Mouse (Mus musculus) 3134 (cell line): Measurements from ENCODE around the gene Gstp3.
A peak's percentile ranks its signal among the peaks of the same experiment; 100 is the strongest.

Source experiments
- DNase-seq: peaks from one replicate; pipeline ENCODE4 v3.0.0-alpha.2; 2011; ENCODE audit warnings: low spot score; ENCODE audit not compliant: insufficient read length; ENCODE audit errors: extremely low read depth

The Gstp3 gene

DNA sequence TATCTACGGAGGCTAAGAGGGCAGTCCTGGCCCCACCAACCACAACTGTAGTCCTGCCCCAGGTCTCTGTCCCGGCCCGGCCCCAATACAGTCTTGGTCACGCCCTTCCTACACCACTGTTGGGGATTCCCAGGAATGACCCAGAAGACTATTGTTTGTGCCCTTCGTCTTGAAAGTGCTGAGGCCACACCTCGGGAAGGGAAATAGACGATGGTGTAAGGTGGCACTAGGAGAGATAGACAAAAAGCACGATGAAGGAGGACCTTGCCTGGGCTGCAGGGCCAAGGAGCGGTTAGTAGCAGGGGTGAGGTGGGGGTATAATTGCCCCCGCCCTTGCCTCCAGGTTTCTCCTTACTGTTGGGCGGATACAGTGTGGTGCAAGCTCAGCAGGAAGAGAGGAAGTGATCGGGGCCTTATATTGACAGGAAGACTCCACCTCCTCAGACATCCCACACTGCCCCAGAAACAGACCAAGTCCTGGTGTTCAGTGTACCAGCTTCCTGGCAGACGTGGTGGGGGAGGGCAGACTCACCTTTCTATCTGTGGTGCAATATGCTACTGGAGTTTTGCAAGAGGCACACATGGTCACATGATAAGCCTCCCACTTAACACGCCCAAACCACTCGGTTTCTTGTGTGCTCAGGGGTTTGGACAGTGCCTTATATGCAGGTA lies at the start of gene Gstp3:
Gene Gstp3 (minus strand): TSS at position 501 of the 672 bp plus-strand sequence.
- no peak for DNase-seq

DNA sequence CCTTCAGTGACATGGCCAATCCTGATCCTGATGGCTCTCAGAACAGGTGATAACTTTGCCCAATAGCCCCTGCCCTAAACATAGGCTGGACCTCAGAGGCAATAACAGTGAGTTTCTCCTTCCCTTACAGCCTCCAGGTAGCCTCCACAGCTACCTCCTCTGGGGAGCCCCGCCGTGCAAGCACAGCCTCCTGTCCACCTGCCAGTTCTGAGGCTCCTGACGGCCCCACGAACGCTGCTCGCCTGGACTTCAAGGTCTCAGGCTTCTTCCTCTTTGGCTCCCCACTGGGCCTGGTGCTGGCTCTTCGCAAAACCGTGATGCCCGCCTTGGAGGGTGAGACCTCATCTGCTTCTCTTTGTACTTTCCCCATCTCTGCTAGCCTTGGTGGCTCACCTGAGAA lies 49.2 kb upstream of the Gstp3 start:
- no peak for DNase-seq

DNA sequence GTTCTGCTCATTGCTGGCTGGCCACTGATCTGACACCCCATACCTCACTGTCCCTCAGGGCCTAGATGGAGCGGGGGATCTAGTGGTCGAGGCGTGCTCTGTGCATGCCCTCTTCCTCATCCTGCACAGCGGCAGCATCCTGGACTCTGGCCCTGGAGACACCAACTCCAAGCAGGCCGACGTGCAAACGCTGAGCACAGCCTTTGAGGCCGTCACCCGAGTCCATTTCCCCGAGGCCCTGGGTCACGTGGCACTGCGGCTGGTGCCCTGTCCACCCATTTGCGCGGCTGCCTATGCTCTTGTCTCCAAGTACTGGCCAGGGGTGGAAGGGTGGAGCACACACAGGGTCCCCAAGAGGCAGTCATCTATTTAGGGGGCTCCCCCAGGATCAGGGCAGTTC lies 47.3 kb upstream of the Gstp3 start:
- DNase-seq, result no peak

GRCm38 (mm10) chr19:4104675-4105194 lies 45.4 kb upstream of the Gstp3 start:
- no peak for DNase-seq

DNA sequence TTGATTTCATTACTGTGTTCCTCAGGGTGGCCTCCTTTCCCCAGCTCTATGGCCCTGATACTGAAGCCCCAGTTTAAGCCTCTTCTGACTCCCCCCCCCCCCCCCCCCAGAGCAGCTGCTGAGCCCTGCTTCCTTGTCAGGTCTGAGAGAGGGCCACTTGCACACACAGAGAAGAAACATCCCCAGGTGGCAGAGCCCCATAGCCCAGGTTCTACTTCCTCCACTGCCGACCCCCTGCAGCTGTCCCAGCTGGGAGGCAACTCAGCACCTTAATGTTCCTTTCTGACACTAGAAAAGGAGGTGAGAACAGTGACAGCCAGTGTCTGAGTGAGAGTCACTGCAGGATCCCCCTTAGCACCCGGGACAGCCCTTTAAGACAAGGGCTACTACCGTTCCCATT lies 44.4 kb upstream of the Gstp3 start:
- DNase-seq, result no peak

- DNase-seq, result no peak
Observed at GRCm38 (mm10) chr19:4103294-4103693, 43.9 kb upstream of the Gstp3 start.

DNA sequence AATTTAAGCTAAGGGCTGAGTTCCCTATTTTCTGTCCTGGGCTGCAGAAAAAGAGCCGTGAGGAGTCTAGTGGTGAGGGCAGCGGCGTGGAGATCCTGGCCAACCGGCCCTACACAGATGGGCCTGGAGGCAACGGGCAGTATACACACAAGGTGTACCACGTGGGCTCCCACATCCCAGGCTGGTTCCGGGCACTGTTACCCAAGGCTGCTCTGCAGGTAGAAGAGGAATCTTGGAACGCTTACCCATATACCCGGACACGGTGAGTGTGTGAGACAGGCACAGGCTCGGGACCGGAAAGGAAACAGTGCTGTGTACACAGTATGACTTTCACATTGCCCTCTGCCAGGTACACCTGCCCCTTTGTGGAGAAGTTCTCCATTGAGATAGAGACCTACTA lies 43.3 kb upstream of the Gstp3 start:
- DNase-seq, result no peak

- DNase-seq, result no peak
Observed at GRCm38 (mm10) chr19:4102049-4102448, 42.7 kb upstream of the Gstp3 start.

DNA sequence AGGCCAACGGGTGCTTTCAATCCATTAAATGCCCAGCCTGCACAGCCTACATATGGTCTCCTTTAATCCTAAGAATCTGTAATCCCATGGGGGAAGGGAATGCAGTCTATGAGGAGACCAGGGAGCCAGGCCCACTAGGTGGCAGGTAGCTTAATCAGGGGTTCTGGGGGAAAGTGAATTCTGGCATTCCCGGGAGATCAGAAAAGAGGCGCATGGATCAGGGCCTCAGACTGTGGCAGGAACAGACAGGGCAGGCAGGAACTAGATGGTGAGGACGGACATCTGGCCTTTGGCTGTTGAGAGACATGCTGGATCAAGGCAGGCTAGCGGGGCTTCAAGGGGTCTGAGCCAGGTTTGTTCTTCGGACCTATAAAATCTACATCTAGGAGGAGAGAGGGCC lies 42.1 kb upstream of the Gstp3 start:
- DNase-seq, result no peak

DNA sequence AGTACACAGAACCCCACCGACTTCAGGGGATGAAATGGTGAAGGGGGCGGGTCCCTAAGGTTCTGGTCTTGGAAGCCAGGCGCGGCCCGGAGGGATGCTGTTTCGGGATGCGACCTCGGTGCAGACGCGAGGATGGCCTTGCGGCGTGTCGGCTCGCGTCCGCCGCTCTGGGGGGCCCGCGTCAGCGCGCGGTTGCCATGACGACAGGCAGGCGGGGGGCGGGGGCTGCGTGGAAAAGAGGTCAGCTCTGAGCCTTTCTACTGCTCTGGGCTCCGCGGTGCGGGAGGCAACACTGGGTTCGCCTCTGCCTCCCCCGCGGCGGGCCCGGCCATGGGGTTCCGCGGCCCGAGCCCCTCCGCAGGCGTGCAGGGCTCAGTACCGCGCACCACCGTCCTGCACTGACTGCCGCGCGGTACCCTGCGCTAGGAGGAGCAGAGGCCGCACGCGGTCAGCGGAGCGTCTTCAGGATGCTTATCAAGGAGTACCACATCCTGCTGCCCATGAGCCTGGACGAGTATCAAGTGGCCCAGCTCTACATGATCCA lies 41.4 kb upstream of the Gstp3 start:
- DNase-seq, result no peak

- DNase-seq, result peak; percentile 83
Observed at GRCm38 (mm10) chr19:4099837-4100717, 40.7 kb upstream of the Gstp3 start, which contains the start of gene Pitpnm1. TSS of gene Pitpnm1 (plus strand) at chr19:4099998.

DNA sequence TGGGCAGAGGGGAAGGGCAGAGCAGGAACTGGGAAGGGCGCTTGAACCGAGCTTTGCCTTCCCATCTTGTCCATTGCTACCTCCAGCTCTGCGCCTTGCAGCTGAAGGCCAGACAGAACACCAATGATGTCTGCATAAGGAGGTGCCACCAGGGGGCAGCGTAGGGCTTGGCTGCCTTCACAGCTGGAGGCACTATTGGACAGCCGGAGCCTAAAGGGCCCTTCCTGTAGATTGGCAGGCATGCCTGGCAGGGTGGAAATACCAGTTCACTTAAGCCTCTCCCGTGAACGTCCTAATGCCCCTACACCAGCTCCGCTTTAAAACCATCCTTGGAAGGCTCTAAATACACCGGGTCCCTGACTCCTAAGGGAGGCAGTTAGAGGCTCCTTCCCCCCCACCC lies 39.7 kb upstream of the Gstp3 start:
- peak; percentile 73 for DNase-seq

DNA sequence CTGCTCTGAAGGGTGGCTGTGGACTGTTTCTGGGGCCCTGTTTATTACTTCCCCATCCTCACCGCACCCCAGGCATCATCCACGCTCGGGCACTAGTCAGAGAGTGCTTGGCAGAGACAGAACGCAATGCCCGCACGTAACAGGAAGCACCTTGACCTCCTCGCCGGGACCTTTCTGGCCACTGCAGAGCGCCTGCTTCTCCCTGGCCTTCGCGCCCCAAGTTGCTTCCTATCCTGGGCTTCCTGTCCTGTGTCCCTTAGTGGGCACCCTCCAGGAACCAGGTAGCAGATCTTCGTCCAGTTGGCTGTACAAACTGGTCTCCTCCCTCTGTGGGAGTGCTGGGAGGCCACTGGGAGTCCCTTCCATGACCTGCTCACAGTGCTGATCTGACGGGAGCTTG lies 39.1 kb upstream of the Gstp3 start:
- DNase-seq, result peak; percentile 43

DNA sequence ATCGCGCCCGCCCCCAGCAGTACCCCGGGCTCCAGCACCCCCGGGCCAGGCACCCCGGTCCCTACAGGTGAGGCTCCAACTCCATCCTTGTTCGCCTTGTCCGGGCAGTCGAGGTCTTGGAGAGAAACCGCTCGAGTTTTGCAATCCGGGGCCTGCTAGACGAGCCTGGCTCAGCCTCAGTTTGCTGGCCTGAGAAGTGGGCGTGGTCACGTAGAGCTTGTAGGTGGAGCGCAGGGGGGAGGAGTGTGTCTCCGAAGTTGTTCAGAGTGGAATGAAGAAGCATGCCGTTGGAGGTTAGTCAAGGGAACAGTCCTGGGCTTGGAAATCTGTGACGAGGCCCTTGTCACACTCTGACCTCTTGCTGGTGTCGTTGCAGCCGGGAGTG lies 38.1 kb upstream of the Gstp3 start:
- no peak for DNase-seq

DNA sequence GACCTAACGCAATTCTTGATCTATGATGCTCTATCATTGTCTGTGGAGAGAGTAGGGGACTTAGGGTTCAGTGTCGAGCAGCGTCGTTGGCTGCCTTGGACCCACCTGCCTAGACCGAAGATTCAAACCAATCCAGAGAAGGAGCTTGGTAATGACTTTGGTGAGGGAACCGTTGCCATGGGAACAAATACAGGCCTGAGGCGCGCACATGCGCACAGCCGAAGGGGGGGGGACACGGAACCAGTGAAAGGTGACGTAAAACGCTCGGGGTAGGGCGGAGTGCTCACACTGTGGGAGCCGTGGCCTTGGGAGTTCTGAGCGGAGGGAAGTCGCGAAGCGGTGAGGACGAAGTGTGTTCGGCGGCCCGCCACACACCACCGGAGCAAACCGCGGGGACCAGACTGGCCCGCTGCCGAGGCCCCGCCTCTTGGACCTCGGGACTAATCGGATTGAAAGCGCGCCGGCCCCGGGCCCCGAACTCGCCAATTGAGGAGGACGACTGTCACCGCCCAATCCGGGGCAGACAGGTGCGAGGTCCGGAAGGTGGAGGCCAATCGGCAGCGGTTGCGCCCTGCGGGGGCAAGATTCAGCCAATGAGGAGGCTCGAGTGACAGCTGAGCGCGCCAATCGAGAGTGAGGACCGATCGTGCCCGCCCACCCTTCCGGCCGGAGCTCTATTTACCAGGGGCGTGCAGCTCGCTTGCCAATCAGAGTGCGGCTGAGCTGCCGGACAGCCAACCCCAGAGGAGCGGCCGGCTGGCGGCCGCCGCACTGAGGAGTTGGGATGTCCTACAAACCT lies 37.5 kb upstream of the Gstp3 start, which contains the start of gene Cdk2ap2:
Gene Cdk2ap2 (plus strand): TSS at position 541 of the 799 bp plus-strand sequence.
- DNase-seq, result peak; percentile 100

DNA sequence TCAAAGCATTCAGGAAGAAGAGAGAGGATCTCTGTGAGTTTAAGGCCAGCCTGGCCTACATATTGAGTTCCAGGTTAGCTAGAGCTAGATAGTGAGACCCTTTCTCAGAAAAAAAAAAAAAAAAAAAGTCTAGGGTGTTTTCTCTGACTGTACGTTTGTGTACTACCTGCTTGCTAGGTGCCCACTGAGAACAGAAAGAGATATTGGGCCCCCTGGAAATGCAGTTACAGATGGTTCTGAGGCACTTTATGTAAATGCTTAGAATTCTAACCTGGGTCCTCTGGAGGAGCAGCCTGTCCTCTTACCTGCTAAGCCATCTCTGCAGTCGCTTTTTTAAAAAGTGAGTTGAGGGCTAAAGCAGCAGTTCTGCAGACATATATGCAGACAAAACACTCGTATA lies 36.4 kb upstream of the Gstp3 start:
- DNase-seq, result no peak

DNA sequence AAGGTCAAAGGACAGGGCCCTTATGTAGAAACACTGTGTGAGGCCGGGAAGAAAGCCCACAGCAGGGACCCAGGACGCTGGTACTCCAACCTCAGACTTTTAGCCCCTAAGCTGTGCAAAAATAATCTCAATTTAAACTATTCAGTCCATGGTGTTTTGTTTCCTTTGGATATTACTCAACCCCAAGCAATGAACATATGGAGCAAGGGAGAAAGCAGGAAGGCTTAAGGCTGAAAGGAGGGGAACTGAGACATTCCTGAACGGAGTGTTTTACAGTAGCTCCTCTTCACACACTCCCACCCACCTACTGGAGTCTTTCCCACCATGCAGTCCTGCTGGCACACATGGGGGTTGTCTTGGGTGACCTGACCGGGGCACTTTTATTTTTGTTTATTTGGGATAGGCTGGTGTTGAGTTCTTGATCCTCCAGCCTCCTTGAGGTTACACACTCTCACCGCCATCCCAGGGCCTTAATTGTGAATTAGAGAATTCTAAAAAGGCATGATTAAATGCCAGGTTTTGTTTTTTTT lies 35.5 kb upstream of the Gstp3 start:
- no peak for DNase-seq

DNA sequence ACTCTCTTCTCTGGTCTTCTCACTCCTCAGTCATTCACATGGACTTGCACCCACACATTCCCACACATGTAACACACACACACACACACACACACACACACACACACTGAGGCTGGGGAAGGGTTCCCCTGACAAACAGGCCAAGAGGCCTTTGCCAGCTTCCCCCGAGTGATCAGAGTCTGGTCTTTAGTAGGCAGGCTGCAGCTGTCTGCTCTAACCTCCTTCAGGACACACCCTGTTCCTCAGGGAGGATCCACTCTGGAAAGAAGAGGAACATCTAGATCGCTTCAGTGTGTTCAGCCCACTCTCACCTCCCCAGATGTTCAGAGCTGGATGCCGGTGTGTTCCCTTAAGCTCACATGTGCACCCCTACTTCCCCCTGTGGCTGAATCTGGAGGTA lies 35.0 kb upstream of the Gstp3 start:
- no peak for DNase-seq

DNA sequence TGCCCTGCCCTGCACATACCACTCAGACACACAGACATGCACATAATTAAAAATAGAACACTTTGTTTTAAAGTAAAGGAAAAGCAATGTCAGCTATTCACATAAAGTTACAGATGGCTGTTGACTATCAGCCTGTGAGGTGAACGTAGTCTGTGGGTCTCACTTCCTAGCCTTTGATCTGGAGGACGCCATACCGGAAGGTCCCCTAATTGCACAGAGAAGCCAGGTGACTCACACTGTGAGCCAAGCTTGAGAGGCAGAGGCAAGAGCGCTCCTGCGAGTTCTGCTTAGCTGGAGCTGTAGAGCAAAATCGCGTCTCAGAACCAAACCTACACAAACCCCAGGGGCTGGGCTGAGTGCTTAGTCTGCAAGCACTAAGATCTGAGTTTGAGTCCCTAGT lies 34.4 kb upstream of the Gstp3 start:
- no peak for DNase-seq

GRCm38 (mm10) chr19:4092750-4093149 lies 33.4 kb upstream of the Gstp3 start:
- DNase-seq, result no peak
